Mouse (Mus musculus) myocyte (in vitro differentiated cells): Measurements from ENCODE around the gene Zfhx3. TPM values are rescaled to one million over a fixed set of nuclear protein-coding genes. Genes with fewer than 3 reads are reported as not detected.

ENCODE experiments used
- H3K27me3 ChIP-seq: one replicate; pipeline ENCODE4 v1.6.1; 2011; ENCODE audit not compliant: control insufficient read depth, insufficient read depth, insufficient read length
- H3K36me3 ChIP-seq: one replicate; pipeline ENCODE4 v1.6.1; 2011; ENCODE audit not compliant: control insufficient read depth, insufficient read depth
- H3K4me2 ChIP-seq: one replicate; pipeline ENCODE4 v1.6.1; 2011; ENCODE audit warnings: low read depth, control low read depth
- H3K4me3 ChIP-seq: one replicate; pipeline ENCODE4 v1.5.1; 2011; ENCODE audit warnings: mild to moderate bottlenecking, control low read depth, moderate library complexity
- H3K79me2 ChIP-seq: one replicate; pipeline ENCODE4 v1.6.1; 2011; ENCODE audit not compliant: control insufficient read depth, insufficient read depth
- H3ac ChIP-seq: one replicate; pipeline ENCODE4 v1.6.1; 2011; ENCODE audit not compliant: control insufficient read depth, insufficient read length
- CEBPB ChIP-seq: IDR thresholded peaks from 2 replicates; pipeline ENCODE4 v1.6.1; 2011; ENCODE audit warnings: mild to moderate bottlenecking, moderate library complexity; ENCODE audit not compliant: poor library complexity, insufficient read depth, severe bottlenecking
- E2F4 ChIP-seq: IDR thresholded peaks from one replicate; pipeline ENCODE4 v1.6.1; 2011; ENCODE audit warnings: mild to moderate bottlenecking, control low read depth, moderate library complexity; ENCODE audit not compliant: insufficient read depth
- MAX ChIP-seq: IDR thresholded peaks from one replicate; pipeline ENCODE4 v1.6.1; 2011; ENCODE audit warnings: low read depth, mild to moderate bottlenecking, control low read depth
- MYOD1 ChIP-seq, 3 experiments: IDR thresholded peaks; one replicate each; pipeline ENCODE4 v1.6.1; 2011; ENCODE audit warnings: control low read depth in 2 of 3, low read depth in 2 of 3, mild to moderate bottlenecking in 2 of 3, moderate library complexity in 1 of 3; ENCODE audit not compliant: insufficient read length in 2 of 3, control insufficient read depth in 1 of 3
- MYOG ChIP-seq, 3 experiments: IDR thresholded peaks; one replicate each; pipeline ENCODE4 v1.6.1; 2011; ENCODE audit warnings: control low read depth in 2 of 3, low read depth in 2 of 3, mild to moderate bottlenecking in 2 of 3; ENCODE audit not compliant: insufficient read length in 2 of 3, control insufficient read depth in 1 of 3, insufficient read depth in 1 of 3
- POLR2A ChIP-seq: IDR thresholded peaks from one replicate; pipeline ENCODE4 v1.6.1; 2011; ENCODE audit warnings: low read depth, mild to moderate bottlenecking, control low read depth, moderate library complexity; ENCODE audit not compliant: insufficient read length
- POLR2AphosphoS2 ChIP-seq: IDR thresholded peaks from one replicate; pipeline ENCODE4 v1.6.1; 2011; ENCODE audit warnings: low read depth, control low read depth; ENCODE audit not compliant: insufficient read length
- REST ChIP-seq: IDR thresholded peaks from one replicate; pipeline ENCODE4 v1.6.1; 2011; ENCODE audit warnings: mild to moderate bottlenecking, control low read depth, moderate library complexity; ENCODE audit not compliant: insufficient read depth, insufficient read length
- SRF ChIP-seq: IDR thresholded peaks from one replicate; pipeline ENCODE4 v1.6.1; 2011; ENCODE audit warnings: low read depth; ENCODE audit not compliant: control insufficient read depth, insufficient read length
- TCF12 ChIP-seq: IDR thresholded peaks from one replicate; pipeline ENCODE4 v1.6.1; 2011; ENCODE audit warnings: mild to moderate bottlenecking, control low read depth; ENCODE audit not compliant: poor library complexity, insufficient read depth, severe bottlenecking
- TCF3 ChIP-seq: IDR thresholded peaks from one replicate; pipeline ENCODE4 v1.6.1; 2011; ENCODE audit warnings: low read depth, control low read depth; ENCODE audit not compliant: insufficient read length
- USF1 ChIP-seq: IDR thresholded peaks from one replicate; pipeline ENCODE4 v1.6.1; 2011; ENCODE audit warnings: low read depth, mild to moderate bottlenecking, control low read depth, moderate library complexity
- polyA plus RNA-seq: library from polyadenylated mRNA; unstranded; fragments of >200 nt; fragmentation: generic; extraction: Trizol; gene quantifications from one replicate; pipeline ENCODE4 v1.2.1, GENCODE M21; 2012; ENCODE audit warnings: missing spikeins

Gene Zfhx3
- polyA plus RNA-seq, 1 experiment, result 3.0 TPM

DNA sequence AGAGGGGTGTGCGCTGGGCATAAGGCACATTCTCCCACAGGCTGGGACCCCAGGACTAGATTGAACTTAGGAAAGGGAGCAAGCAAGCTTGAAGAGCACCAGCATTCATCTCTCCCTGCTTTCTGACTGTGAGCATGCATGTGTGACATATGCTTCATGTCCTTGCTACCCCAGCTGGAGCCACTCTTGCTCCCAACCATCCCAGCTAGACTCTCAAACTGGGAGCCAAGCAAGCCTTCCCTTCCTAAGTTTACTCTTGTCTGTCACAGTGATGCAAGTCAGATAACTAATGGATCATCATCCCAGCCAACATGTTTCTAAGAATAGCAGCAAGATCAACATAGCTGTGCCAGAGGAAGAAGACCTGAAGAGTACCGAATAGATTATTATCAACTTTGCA lies 335.5 kb downstream of the Zfhx3 start:
- no peaks in the 10 kb centered on the region for H3K27me3 ChIP-seq
- no peaks in the 10 kb centered on the region for H3K36me3 ChIP-seq
- H3K4me2 ChIP-seq, result no peak overlapping the region
- TF ChIP-seq POLR2AphosphoS2, result no peak
- no peak for TF ChIP-seq E2F4
- no peak for TF ChIP-seq POLR2A
- no peak for TF ChIP-seq TCF3
- TF ChIP-seq MAX, result no peak
- TF ChIP-seq USF1, result no peak
- TF ChIP-seq CEBPB, result no peak
- TF ChIP-seq TCF12, result no peak
- H3K4me3 ChIP-seq, result no peak overlapping the region
- H3K79me2 ChIP-seq, result no peaks in the 10 kb centered on the region
- no peak overlapping the region for H3ac ChIP-seq

DNA sequence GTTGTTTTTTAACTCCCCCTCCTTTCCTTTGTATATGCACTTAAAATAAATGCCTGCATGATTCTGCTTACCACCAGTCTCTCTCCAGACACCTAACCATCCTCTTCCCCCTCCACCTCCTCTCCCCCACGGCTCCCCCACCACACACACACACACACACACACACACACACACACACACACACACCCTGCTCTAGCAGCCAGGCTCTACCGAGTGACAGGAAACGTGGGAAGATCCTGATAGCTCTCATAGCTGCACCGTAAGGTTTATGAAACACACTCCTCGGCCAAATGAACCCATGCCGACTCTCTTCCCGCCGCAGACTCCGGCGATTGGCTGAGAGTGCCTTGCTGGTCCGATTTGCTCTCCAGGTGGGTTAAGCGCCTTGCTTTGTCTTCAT lies 339.5 kb downstream of the Zfhx3 start:
- H3K27me3 ChIP-seq, result no peaks in the 10 kb centered on the region
- TF ChIP-seq POLR2AphosphoS2, result no peak
- TF ChIP-seq REST, result no peak
- no peak for TF ChIP-seq SRF
- TF ChIP-seq POLR2A, result no peak
- no peak for TF ChIP-seq TCF12
- no peak overlapping the region for H3ac ChIP-seq
- no peak overlapping the region for H3K4me2 ChIP-seq
- no peaks in the 10 kb centered on the region for H3K36me3 ChIP-seq
- no peaks in the 10 kb centered on the region for H3K79me2 ChIP-seq
- no peak overlapping the region for H3K4me3 ChIP-seq

DNA sequence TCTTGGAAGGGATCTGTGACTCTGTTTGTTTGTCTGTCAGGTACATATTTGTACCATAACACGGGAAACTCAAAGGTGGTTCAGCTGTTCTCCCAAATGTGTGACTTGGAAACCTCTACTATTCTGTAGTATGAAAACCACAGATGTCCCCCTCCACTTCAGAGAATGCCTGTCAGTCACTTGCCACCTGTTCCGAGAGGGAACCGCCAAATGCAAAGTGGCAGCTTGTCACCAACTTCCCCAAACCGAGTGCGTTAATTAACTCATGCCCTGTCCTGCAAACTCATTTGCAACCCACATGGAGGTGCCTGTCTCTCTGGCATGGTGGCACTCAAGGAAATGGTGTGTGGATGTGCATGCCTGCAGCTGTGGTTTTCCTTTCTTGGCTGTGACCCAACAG lies 343.7 kb downstream of the Zfhx3 start:
- H3ac ChIP-seq, result no peak overlapping the region
- H3K4me3 ChIP-seq, result no peak overlapping the region
- H3K36me3 ChIP-seq, result no peaks in the 10 kb centered on the region
- H3K27me3 ChIP-seq, result no peaks in the 10 kb centered on the region
- H3K79me2 ChIP-seq, result no peaks in the 10 kb centered on the region
- TF ChIP-seq TCF12 (no peak), POLR2A (no peak), REST (no peak), POLR2AphosphoS2 (no peak), TCF3 (no peak), CEBPB (no peak), SRF (no peak), MYOD1 (IDR thresholded peaks at IDR 0.05; ENCODE audit: control insufficient read depth in 1 of 3, insufficient read length in 2 of 3, low read depth in 2 of 3) (no peak), MYOG (IDR thresholded peaks at IDR 0.05; ENCODE audit: control insufficient read depth in 1 of 3, insufficient read depth in 1 of 3, insufficient read length in 2 of 3, low read depth in 2 of 3) (no peak), USF1 (no peak)
- H3K4me2 ChIP-seq, result no peak overlapping the region

DNA sequence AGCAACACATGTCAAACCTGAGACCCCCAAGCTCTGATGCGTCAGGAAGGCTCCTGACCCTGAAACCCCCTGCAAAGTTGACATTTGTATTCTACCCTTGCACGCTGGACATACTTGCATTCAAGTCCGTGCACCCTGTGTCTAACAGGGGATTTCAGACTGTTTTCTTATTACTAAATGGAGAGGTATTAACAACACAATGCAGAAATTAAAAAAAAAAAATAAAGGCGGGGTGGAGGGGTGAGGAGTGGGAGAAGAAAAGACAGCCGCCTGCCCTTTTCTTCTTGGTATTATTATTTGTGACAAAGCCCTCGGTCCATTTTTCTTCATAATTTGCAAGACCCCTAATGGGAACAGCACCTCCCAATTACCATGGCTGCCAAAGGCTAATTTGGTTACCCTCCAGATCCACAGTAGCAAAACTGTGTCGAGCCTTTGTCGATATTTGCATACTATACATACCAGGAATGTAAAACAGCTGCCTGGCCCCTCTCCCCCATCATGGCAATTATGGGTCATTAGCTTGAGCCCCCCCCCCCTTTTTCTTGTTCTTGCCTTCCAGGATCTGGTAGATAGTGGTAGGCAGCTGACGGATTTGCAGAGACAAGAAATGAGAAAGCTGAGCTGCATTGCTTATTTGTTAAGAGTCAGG lies 358.6 kb downstream of the Zfhx3 start:
- H3K27me3 ChIP-seq, result no peaks in the 10 kb centered on the region
- no peak overlapping the region for H3ac ChIP-seq
- TF ChIP-seq E2F4 (no peak), USF1 (no peak), POLR2AphosphoS2 (no peak), TCF3 (no peak), MAX (no peak), POLR2A (no peak), CEBPB (no peak), TCF12 (no peak), MYOG (IDR thresholded peaks at IDR 0.05; ENCODE audit: control insufficient read depth in 1 of 3, insufficient read depth in 1 of 3, insufficient read length in 2 of 3, low read depth in 2 of 3) (no peak), REST (no peak), SRF (no peak), MYOD1 (IDR thresholded peaks at IDR 0.05; ENCODE audit: control insufficient read depth in 1 of 3, insufficient read length in 2 of 3, low read depth in 2 of 3) (no peak)
- no peaks in the 10 kb centered on the region for H3K79me2 ChIP-seq
- no peak overlapping the region for H3K4me3 ChIP-seq
- H3K4me2 ChIP-seq, result no peak overlapping the region
- no peaks in the 10 kb centered on the region for H3K36me3 ChIP-seq

DNA sequence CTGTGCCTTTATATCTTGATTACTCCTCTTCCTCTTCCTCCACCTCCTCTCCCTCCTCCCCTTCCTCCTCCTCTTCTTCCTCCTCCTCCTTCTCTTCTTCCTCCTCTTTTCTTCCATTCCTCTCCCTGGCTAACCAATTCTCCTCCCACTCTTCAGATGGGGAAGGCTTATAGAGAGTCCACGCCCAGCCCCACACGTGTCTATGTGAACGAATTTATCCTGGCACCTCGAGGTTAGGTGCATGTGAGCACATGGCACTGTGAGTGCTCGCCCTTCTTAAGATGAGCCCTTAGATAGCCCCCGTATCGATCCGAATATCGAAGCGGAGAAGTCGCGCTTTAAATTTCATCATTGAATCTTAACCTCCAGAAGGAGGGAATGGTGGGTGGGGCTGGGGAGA lies 359.2 kb downstream of the Zfhx3 start:
- Histone ChIP-seq H3K36me3 (no peaks in the 10 kb centered on the region), H3K79me2 (no peaks in the 10 kb centered on the region), H3K4me3 (no peak overlapping the region), H3K4me2 (no peak overlapping the region), H3K27me3 (no peaks in the 10 kb centered on the region), H3ac (no peak overlapping the region)
- TF ChIP-seq POLR2A (no peak), TCF3 (no peak), USF1 (no peak), TCF12 (no peak), SRF (no peak), CEBPB (no peak), MAX (no peak), E2F4 (no peak), MYOG (IDR thresholded peaks at IDR 0.05; ENCODE audit: control insufficient read depth in 1 of 3, insufficient read depth in 1 of 3, insufficient read length in 2 of 3, low read depth in 2 of 3) (no peak), REST (no peak), POLR2AphosphoS2 (no peak)
